Mouse (Mus musculus): ENCODE measurements around the gene Ubxn2a. TPM values are rescaled to one million over a fixed set of nuclear protein-coding genes. Genes with fewer than 3 reads are reported as not detected.
A peak's percentile ranks its signal among the peaks of the same experiment; 100 is the strongest.

Ubxn2a gene
- polyA plus RNA-seq, 1 experiment: 1.8 TPM

DNA sequence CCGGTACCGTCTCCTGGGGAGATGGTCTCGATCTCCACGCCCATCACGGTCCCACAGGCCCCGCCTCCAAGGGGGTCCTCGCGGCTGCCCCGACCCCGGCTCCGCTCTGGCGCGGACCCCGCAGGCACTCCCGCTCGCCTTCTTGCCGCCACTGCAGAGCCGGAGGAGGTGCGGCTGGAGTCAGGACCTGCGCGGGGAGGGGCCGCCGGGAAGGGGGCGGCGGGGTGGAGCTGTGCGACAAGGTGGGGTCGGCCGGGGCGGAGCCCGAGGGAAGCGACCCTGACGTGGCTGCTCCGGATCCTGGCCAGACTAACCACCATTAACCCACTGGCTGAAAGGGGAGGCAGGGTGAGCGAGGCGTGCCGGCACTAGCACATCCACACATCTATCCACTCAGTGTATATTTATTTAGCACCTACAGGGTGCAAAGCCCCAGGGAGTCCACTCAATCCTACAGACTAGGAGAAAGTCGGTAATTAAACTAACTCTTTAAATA lies 66.1 kb downstream of the Ubxn2a start, which contains the start of gene Fkbp1b:
Gene Fkbp1b, minus strand, starts transcription at position 200 of the 496 bp plus-strand sequence.
- peak within 1 kb of the TSS; percentile 60 for H3K4me3 ChIP-seq (ENCODE audit: extremely low read depth, insufficient read depth, insufficient read length)
- H3K27ac ChIP-seq (ENCODE audit: insufficient read depth, low read length): no peak within 1 kb of the TSS
- peaks cover 6% of the 10 kb centered on the region for H3K27me3 ChIP-seq (ENCODE audit: control insufficient read depth, insufficient read depth, low read length)
- WGBS: 2% methylated on average over 37 of the region's 37 CpGs
- TF ChIP-seq POLR2A (IDR thresholded peaks at IDR 0.05; ENCODE audit: low read depth, low read length): no peak
- no peak for TF ChIP-seq CTCF (IDR thresholded peaks at IDR 0.05; ENCODE audit: extremely low read depth, insufficient read depth, insufficient read length, insufficient replicate concordance)
- H3K36me3 ChIP-seq (ENCODE audit: control insufficient read depth, insufficient read depth, low read length): no peaks in the 10 kb centered on the region
- no peak for DNase-seq (ENCODE audit: low read depth in 1 of 2, low spot score in 2 of 2)
- H3K4me1 ChIP-seq (ENCODE audit: control insufficient read depth, insufficient read depth, insufficient read length): peaks cover 6% of the 10 kb centered on the region

DNA sequence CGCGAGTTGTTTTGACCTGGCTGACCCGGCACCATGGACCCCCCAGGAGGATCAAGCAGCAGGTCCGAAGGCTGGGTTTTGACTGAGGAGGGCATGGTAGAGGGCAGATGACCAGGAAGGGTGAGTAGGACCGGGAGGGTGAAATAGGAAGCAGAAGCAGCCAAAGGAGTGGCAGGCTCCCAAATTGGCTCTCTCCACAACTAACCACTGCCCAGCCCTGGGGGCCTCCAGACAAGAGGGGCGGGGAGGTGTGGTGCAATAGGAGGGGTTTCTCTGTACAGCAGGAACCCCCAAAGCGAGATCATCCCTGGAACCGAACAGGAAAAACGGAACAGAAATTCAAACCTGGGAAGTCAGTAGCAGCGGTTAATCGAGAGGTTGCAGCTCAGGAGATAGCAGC lies 66.8 kb downstream of the Ubxn2a start:
- TF ChIP-seq POLR2A (IDR thresholded peaks at IDR 0.05; ENCODE audit: low read depth, low read length) (no peak), CTCF (IDR thresholded peaks at IDR 0.05; ENCODE audit: extremely low read depth, insufficient read depth, insufficient read length, insufficient replicate concordance) (no peak)
- peak overlapping the region; percentile 60 for H3K4me3 ChIP-seq (ENCODE audit: extremely low read depth, insufficient read depth, insufficient read length)
- H3K4me1 ChIP-seq (ENCODE audit: control insufficient read depth, insufficient read depth, insufficient read length): peaks cover 6% of the 10 kb centered on the region
- H3K36me3 ChIP-seq (ENCODE audit: control insufficient read depth, insufficient read depth, low read length): no peaks in the 10 kb centered on the region
- peaks cover 6% of the 10 kb centered on the region for H3K27me3 ChIP-seq (ENCODE audit: control insufficient read depth, insufficient read depth, low read length)
- no peak for DNase-seq (ENCODE audit: low read depth in 1 of 2, low spot score in 2 of 2)
- no peak overlapping the region for H3K27ac ChIP-seq (ENCODE audit: insufficient read depth, low read length)
- 9% methylated on average over 11 of the region's 11 CpGs for WGBS

DNA sequence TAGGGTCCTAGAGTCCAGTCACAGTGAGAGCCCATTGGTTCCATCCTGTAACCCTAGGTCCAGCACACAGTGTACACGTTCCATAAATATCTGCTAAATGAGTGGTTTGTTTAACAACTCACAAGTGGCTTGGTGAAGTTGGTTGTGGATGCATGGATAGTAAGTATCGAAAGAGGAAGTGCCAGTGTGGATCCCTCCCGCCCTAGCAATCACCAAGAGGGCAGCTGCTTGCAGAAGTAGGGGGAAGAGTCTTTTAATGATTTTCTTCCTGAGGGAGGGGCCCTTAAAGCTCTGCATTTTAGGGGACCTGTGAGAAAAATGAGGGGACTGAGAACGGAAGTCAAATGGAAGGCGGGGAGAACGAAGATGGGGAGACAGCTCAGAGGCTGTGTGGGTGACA lies 67.5 kb downstream of the Ubxn2a start:
- 21% methylated on average over 6 of the region's 6 CpGs for WGBS
- Histone ChIP-seq H3K27me3 (ENCODE audit: control insufficient read depth, insufficient read depth, low read length) (peaks cover 6% of the 10 kb centered on the region), H3K4me1 (ENCODE audit: control insufficient read depth, insufficient read depth, insufficient read length) (peaks cover 6% of the 10 kb centered on the region)

DNA sequence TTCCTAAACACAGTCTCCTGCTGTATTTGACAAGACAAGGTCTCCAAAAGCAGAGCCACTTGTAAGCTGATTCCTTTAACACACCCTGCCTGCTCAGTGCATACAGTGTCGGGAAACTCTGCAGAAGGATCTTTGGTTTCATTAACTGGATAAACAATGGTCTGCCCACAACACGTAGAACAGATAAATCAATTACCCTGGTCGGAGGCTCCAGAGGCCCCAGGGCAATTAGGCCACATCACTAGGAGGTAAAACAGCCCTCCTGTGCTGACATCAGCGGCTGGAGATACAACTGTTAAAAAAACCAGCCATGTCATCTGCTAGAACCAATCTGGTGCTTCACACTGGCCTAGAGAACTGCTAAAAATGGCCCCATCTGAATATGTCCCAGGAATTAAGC lies 70.5 kb downstream of the Ubxn2a start:
- DNase-seq (ENCODE audit: low read depth in 1 of 2, low spot score in 2 of 2): no peak
- no peak for TF ChIP-seq POLR2A (IDR thresholded peaks at IDR 0.05; ENCODE audit: low read depth, low read length)
- TF ChIP-seq CTCF (IDR thresholded peaks at IDR 0.05; ENCODE audit: extremely low read depth, insufficient read depth, insufficient read length, insufficient replicate concordance): no peak
- no peak overlapping the region for H3K27ac ChIP-seq (ENCODE audit: insufficient read depth, low read length)
- WGBS: 87% methylated on average over 4 of the region's 4 CpGs
- no peak overlapping the region for H3K4me3 ChIP-seq (ENCODE audit: extremely low read depth, insufficient read depth, insufficient read length)
- peaks cover 6% of the 10 kb centered on the region for H3K27me3 ChIP-seq (ENCODE audit: control insufficient read depth, insufficient read depth, low read length)
- no peaks in the 10 kb centered on the region for H3K36me3 ChIP-seq (ENCODE audit: control insufficient read depth, insufficient read depth, low read length)
- peaks cover 6% of the 10 kb centered on the region for H3K4me1 ChIP-seq (ENCODE audit: control insufficient read depth, insufficient read depth, insufficient read length)

More for the DNA sequence above, 67.5 kb downstream of the Ubxn2a start:
- no peak overlapping the region for H3K4me3 ChIP-seq (ENCODE audit: extremely low read depth, insufficient read depth, insufficient read length)
- H3K27ac ChIP-seq (ENCODE audit: insufficient read depth, low read length): no peak overlapping the region
- TF ChIP-seq CTCF (IDR thresholded peaks at IDR 0.05; ENCODE audit: extremely low read depth, insufficient read depth, insufficient read length, insufficient replicate concordance): no peak
- TF ChIP-seq POLR2A (IDR thresholded peaks at IDR 0.05; ENCODE audit: low read depth, low read length): no peak
- H3K36me3 ChIP-seq (ENCODE audit: control insufficient read depth, insufficient read depth, low read length): no peaks in the 10 kb centered on the region
- no peak for DNase-seq (ENCODE audit: low read depth in 1 of 2, low spot score in 2 of 2)

Other genes with a start within 250 kb of the Ubxn2a start
- gene Fam228a, start 169.3 kb downstream of the Ubxn2a start, polyA plus RNA-seq (2012; rRNA removed): 0.04 and 0.07 TPM in 2 replicates
- gene Pfn4, start 138.7 kb downstream of the Ubxn2a start, polyA plus RNA-seq (2012; rRNA removed): 0.06 and 0.18 TPM in 2 replicates
- 0.16 and 0.33 TPM in 2 replicates for gene Fam228b, start 138.4 kb downstream of the Ubxn2a start, polyA plus RNA-seq (2012; rRNA removed)
- gene Sf3b6, start 90.2 kb downstream of the Ubxn2a start, polyA plus RNA-seq (2012; rRNA removed): 33.8 and 40.8 TPM in 2 replicates
- 3.2 and 3.4 TPM in 2 replicates for gene Fkbp1b, start 66.1 kb downstream of the Ubxn2a start, polyA plus RNA-seq (2012; rRNA removed)
- 4.8 and 5.5 TPM in 2 replicates for gene Wdcp, start 64.4 kb downstream of the Ubxn2a start, polyA plus RNA-seq (2012; rRNA removed)
- gene Mfsd2b, start 33.3 kb downstream of the Ubxn2a start, polyA plus RNA-seq (2012; rRNA removed): 37.4 and 38.2 TPM in 2 replicates
- gene Atad2b, start 9.6 kb upstream of the Ubxn2a start, polyA plus RNA-seq (2012; rRNA removed): 17.3 and 19.8 TPM in 2 replicates